Mouse (Mus musculus): ENCODE measurements around the gene Gdap2.
A peak's percentile ranks its signal among the peaks of the same experiment; 100 is the strongest.

Gdap2 gene

DNA sequence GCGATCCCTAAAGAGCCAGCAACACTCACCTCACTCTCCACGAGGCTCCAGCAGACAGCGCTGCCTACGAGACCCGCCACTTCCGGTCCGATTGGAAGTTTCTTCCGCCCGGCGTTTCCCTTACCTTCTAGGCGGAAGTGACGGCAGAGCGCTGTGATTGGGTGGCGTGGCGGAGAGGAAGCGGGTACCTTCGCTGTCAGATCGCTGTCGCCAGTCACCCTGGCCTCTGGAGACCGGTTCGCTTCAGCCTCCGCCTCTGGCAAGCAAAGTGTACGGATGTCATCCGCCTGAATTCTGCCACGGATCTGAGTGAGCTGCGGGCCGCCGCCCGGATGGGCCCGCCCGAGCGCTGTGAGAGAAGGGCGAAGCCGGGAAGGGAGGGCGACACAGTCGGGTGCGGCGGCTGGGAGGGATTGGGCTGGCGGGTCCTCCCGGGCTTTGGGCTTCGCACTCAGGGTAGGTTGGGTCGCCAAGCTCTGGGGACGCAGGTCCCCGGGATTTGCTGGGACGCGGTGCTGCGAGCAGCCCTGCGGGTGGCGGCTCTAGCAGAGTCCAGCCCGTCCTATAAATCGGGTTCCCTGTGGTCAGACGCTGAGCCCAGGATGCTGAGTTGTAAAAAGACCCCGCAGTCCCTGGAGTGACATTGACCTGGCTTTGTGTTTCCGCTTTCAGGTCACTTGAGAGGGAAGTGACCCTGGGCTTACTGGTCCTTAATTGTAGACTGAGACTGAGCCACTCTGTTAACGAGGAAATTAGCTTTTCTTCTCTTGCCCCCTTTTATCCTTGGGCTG, at the start of gene Gdap2, which contains the start of gene Wdr3:
Gene Gdap2, plus strand, starts transcription at position 67 of the 791 bp plus-strand sequence.
Gene Wdr3, minus strand, starts transcription at position 93 of the 791 bp plus-strand sequence.
- peak; percentile 97 for DNase-seq

DNA sequence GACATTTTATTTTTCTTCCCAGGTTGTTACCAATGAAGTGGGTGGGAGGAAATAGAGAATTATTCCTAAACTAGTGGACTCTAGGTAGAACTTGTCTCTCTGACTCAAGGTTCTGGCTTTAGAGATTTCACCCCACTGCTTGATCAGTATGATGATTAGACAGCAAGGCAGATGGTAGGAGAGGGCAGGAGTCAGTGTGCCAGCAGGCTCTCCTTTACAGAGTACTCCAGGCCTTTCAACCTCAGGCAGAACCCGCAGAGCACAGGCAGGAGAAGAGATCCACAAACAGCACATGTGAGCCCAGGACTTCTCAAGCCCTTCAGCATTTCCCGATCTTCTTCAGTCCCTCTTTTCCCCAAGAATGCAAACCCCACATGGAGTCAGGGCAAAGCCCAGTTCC, 43.5 kb upstream of the Gdap2 start:
- no peak for DNase-seq

DNA sequence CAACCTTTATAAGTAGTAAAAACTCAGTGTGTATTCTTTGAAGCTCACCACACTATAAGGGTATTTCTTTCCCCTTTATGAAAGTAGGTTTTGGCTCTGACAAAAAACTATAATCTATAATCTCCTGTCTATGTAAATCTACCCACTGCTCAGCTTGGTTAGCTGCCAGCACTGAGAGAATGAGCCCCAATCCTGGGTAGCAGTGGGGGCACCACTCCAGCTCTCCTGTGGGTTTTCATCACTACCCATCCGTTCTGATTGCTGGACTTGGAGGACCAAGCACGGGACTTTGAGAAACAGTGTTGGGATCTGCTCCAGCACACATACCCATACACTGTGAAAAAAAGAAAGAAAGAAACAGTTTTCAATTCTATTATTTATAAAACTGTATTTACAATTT, 40.2 kb upstream of the Gdap2 start:
- DNase-seq = no peak

DNA sequence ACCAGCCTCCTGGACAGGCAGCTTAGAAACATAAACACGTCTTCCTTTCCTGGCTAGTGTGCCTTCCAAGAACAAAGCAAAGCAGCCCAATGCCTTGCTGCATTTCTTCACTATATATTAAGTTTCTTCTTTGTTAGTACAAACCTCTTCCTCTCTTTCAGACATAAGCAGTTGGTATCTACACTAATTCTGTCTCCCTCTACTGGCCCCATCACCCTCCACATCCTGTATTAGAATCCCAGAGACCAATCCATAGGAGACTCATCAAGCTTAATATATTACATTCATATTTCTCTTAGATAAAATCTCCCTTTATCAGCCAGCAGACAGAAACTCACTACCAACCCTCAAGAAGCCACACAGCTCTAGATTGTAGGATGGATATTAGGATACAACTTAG, 39.7 kb upstream of the Gdap2 start:
- DNase-seq = no peak

DNA sequence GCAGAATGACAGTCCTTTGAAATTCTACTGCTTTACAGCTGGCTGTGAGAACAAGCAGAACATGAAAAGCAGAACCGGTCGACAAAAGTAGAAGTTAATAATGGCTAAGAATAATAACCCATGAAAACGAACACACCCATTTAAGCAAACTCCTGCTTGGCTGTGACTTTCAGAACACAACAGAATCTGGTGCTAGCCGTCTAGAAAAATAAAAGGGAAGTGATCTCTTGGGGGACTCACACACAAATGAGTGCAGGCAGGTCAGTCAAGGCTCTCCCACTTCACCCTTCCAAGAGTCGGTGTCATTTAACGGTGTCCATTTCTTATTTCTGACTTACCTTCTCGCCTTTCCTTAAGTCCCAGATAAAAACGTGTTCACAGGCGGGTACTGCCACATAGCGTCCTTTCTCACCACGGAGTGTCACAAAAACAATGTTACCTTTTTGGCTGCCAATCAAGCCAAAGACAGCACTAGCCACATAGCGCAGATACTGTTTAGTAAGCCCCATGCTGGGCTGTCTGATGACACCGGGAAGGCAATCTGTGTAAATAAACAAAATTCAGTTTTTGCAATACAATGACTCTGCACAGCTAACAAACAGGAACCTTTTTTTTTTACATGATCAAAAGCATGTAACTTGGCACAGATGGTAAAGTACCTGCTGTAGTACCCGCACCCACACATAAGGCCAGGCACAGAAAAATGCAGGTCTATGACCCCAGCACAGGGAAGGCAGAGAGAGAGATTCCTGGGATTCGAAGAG, 1.3 kb upstream of the Gdap2 start:
- DNase-seq = no peak

DNA sequence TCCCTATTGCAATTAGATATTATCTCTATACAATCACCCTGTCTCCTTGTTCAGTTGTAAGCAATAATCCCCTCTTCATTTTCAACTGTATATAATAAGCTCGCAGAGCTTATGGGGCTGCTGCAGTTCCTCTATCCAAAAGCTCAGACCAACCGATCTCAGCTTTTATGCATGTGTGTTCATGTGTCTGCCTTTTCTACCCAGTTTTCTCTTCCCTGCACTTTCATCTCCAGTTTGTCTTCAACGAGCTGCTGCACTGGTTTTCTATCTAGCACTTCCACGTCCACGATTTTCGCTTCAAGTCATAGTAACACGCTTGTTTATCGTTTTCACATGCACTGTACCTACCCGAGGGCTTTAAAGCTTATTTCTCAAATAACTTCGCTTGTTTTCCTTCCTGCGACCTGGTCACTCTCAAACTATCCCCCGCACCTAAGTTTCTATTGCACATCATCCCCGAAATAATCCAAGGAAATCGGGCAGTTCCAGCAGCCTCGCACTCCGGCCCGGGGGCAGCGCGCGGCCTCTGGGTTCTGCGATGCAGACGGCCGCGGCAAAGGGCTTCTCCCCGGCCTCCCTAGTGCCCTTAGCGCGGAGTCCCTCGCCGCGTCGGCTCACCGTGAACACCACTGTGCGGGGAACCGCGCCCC, 391 bp upstream of the Gdap2 start:
- no peak for DNase-seq

DNA sequence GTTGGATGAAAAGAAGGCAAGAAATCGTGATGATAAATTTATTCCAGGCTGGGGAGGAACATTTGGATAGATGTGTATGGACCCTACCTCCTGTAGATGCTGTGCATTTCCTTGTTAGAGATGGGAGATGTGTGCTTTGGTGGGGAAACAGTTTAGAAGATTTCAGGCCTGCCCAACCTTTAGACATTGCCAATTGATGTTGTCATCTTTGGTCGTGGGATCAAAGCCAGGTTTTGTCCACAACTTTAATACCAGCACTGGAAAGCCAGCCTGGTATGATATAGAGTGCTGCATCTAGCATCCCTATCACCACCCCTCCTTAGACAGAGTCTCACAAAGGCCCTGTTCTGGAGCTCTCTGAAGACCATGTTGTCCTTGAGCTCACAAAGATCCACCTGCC, 1.4 kb downstream of the Gdap2 start:
- DNase-seq = no peak

DNA sequence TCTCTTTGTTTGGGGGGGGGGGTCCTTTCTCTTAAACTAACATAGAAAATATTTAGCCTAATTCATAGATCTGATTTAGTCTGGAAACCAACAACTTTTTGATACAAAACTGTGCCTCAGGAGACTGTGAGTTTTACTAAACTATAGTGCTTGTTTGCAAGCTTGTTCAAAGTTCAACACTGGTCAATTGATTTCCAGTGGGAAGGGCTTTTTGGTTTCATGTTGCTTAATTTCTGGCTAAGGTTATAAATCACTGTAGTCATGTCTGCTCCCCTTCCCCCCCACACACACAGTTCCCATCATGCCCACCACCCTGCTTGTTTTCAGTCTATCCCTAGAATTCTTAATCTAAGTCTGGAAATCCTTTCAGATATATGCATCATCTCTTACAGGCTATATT, 2.8 kb downstream of the Gdap2 start:
- no peak for DNase-seq

DNA sequence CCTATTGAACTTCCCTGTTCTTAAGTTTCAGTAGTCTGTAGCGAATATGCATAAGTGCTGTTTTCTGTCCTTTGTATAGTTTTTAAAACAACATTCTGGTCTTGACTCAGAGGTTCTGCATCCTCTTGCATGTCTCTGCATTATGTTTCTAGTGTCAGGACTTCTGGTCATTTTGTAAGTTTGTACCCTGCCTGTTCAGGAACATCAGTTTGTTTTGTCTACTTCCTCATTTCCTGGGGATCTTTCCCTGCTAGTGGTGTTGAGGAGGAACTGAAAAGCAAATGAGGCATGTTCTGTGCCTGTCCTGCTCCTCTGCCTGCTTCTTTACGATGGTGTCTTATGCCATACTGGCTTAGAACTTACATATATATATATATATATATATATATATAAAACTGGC, 13.8 kb downstream of the Gdap2 start:
- no peak for DNase-seq

DNA sequence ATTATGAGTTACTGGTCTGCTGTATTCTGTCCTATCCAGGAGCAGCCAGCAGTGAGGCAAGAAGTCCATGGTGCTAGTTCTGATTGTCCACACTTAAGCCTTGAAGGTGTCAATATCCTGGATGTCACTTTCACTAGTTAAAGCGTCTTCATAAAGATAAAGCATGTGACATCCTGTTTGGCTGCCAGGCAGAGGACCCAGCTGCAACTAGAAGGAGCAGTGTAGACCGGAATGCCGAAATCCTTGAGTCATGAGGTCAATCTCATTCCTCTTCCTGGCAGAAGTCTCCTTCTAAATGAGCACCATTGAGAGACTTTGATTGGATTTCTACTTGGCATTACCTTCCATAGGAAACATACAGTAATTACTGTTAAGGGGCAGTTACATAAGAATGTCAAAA, 18.3 kb downstream of the Gdap2 start:
- DNase-seq = no peak

DNA sequence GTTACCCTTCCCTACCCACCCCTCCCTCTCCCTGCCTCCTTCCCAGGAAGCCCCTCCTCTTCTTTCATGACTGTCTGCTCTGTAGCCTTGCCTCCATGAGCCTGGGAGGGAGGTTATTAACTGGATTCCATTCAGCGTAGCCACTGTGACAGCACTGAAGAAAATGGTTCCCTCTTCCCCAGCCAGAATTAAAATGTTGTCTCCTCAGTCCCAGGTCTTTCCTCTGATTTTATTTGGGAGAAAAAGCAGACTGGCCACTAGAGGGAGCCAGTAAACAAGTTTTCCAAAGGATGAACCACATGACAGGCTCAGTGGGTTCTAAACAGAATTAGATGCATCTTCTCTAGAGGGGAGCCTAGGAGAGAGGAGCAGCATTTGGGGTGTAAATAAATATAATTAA, 27.3 kb downstream of the Gdap2 start:
- peak; percentile 70 for DNase-seq

DNA sequence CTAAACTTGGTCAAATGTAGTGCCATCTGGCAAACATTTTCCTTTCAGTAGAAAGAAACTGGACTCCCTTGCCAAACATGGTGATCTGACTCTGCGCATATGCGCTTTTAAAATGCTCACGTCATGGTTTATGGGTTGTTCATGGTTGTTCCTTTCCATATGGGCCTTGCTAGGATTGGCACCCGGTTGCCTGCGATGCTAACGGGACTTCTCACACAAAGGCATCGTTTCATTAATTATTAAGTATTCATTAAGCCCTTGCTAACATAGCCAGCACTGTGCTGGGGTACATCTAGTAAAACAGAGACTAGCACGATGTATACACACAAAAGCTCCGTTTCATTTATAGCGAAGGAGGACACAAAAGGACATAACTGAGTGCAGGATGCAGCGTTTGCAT, 27.7 kb downstream of the Gdap2 start:
- DNase-seq = no peak

DNA sequence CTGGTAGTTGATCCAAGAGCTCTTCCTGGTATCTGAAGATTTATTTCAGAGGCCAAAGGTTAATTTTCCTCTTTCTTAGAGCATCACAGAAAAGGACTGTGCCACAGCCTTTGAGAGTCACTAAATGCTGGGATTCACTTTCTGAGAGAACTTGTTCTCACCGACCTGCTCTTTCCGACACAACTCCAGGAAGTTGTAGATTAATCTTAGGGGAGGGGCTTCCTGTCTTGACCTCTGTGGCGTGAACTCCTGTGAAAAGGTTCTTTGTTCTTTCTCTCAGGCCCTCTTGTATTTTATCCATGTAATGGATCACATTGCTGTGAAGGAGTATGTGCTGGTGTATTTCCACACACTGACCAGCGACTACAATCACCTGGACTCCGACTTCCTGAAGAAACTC, 32.0 kb downstream of the Gdap2 start:
- DNase-seq = no peak

DNA sequence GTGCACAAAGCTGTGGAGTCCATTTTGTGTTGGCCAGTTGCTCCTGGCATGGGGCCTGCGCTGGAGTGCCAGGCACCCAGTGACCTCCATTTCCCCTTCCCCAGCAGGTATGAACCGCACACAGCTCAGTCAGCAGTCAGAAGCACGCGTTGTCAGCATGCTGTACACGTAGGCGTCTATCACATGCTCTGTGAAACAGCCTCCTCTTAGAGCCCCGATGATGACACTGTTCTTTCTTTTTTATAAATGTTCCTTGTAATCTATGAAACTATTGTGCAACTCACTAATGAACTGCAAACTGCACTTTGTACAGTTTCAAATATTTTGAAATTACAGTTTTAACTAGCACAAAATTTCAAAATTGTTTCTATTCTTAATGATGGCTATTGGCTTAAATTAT, 39.4 kb downstream of the Gdap2 start:
- DNase-seq = peak; percentile 7

DNA sequence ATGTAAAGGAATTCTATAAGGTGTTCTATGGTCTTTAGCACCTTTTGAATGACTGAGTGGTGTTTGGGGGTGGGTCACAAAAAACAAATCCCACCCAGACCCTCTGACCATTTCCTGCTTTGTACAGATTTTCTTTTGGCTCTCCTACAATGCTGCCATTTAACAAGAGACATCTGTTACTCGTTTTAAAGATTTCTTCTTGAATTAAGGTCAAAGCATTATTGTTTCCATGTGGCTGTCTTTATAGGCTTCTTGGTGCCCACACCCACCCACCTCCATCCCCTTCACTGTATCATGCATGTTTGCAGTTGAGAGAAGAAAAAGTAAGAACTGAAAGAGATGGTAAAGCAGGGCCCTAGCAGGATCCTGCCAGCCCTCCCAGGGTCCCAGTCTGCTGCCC, 44.8 kb downstream of the Gdap2 start:
- no peak for DNase-seq

DNA sequence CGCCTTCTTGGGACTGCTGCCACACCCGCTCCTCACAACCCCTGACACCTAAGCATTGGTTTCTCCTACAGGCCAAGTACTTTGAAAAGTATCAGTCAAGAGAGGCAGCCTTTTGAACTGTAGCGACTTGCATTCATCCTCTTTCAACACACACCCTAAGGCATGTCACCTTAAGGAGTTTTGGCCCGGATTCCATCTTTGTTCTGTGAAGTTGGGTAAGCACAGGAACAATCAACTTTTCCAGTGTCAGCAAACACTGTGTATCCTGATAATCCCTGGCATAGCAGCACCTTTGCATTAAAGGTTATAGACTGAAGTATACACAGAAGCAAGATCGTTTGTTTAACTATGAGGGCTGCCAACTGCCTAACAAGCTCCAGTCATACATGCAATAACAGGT, 53.3 kb downstream of the Gdap2 start:
- DNase-seq = no peak

DNA sequence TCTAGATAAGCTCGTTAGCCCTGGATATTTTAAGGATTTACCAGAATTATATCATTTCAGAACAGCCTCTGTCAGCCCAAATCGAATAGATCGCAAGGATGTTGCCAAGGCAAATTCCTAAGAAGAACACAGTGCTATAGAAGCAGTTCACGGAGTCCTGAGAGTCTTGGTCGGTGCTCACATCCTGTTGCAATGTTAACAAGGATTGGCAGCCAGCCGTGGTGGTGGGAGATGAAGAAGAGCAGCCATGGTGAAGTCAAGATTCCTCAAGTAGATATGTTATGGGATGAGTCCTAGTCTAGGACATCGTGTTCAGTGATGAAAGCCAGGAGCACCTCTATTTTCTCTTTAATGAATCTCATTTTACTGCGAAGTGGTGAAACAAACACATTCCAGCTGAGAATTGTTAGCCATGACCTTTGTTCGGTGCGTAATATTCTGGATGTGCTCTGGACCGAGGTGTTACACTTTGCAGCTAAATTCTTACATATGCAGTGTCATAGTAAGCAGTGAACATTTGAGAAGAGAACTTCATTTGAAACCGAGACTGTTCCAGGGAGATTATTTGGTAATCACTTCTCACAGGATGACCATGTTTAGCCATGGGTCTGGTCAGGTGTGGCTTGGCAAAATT, 63.3 kb downstream of the Gdap2 start:
- DNase-seq = peak; percentile 33

DNA sequence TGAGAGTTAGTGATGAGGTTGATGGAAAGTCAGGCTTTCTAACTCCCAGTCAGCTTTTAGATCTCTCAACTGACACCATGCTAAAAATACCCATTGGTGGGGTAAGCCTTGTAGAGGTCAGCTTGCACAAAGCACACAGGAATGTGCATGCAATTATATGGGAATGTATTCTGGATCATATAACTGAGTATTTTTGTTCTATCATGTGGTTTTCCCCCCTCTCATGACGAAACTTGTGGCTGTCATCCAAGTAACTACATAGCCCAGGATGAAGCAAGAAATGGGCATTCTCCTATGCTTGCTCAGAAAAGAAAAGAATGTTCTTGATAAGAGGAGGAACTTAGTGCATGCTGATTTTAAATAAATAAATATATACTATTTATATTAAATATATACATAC, 65.3 kb downstream of the Gdap2 start:
- DNase-seq = peak; percentile 15

DNA sequence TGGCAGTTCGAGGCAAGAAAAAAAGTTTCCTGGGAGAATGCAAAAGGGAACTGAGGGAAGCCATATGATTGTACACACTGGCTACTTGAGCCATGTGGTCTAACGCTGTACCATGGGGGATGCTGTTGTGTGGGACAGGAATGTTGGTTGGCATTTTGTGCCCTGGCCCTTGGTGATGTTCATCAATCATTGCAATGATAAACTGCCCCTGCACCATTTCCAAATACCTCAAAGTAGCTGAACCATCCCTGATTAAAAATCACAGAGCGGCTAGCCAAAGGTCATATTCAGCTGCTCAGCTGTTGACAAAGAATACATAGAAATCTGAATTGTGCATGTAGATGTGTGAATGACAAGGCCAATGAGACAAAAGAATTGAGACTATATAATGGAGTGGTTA, 66.8 kb downstream of the Gdap2 start:
- no peak for DNase-seq

DNA sequence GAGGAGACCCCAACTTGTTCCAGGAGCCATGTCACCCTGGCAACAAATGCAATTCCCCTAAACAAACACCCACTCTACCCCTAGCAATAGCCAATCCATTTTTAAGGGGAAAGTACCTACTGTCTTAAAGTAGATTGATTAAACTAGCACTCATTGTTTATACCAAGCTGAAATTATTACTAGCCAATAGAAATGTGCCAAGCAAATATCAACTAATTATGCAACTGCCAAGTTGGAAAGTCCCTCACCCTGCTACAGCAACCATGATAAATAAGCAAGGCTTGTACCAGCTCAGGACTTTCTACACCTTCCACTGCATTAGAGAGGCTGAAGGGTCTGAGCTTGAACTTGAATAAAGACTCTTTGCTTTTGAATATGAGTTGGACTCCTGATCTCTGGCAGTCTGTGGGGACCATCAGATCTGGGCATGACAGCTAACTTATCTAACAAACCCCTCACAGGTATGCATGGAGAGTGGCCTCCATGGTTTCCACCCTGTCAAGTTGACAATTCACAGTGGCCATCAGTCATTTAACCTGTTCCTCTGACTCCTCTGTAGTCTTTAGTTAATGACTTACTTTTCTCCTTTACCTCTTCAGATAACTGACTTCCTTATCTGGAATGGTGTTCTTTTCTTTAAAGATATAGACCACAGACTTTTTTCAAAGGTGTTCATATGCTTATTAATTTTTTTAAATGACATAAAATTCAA, 74.7 kb downstream of the Gdap2 start:
- DNase-seq = no peak

DNA sequence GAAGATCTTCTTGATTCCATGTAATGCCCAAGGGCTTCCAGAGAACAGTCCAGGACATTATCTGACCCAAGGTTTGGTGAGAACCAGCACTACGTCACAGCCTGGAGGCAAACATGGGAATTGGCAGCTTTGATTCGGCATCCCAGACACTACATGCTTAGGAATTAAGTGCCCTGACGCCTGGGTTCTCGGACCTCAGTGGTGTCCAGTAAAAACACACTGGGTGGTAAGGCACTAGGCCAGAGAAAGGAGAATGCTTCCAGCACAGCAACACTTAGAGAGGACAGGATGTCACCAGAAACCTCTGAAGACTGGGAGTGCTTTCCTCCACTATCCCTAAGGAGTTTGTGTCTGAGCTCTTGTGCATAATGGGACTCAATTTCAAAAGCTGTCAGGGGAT, 80.0 kb downstream of the Gdap2 start:
- no peak for DNase-seq

DNA sequence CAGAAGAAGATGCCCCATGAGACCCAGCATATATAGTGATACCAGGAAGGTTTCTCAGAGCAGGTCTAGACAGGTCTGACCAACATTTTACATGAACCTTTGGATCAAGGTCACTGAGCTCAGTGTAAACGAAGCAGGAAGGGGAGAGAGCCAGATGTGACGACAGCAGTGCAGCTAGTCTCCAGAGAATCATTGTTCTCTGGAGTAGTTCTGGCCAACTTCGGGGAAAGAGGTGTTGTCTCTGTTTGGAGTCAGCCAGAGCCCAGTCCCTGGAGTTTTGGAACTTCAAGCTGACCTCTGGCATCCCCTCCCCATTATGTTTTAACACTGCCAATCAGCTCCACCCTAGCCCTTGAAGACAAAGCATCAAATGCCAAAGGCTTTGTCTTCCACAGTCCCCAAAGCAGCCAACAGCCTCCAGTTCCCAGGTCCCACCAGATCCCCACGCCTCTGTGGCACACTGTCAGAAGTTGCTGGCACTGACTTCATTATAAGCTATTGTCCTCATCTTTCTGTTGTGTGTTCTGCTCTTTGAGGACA, 84.2 kb downstream of the Gdap2 start:
- no peak for DNase-seq
